Comparison of ENCODE assay signal across 10 mouse cellular contexts in genomic region chr17:26594958-26595357, GRCm38 (mm10). TPM values are rescaled to one million over a fixed set of nuclear protein-coding genes. Genes with fewer than 3 reads are reported as not detected.
DNase-seq lines count a peak whose midpoint lies in the region; ATAC-seq and TF ChIP-seq lines count a peak whose summit lies in the region.
"Had no signal": no experiment of that assay in that cellular context is flagged by ENCODE, and none has a peak within 500 bp of the region (broad histone marks: within the 10 kb centered on the region; RNA-seq: fewer than 3 reads in every experiment).

No protein-coding gene starts in this region.

- peaks cover 6% of the 10 kb centered on the region; the same call in 1 of the 2 replicates for H3K36me3 ChIP-seq in heart, adult 2 months (ENCODE audit: control insufficient read depth, insufficient read depth, low read length)
- peaks cover 41% of the 10 kb centered on the region for H3K36me3 ChIP-seq in midbrain, embryonic 10.5 days
- 0 out of 2 replicates have a peak, but pooled peaks cover 2% of the 10 kb centered on the region for H3K36me3 ChIP-seq in midbrain, embryonic 11.5 days (ENCODE audit: control insufficient read depth, insufficient read depth, low read length)
- peaks cover 6% of the 10 kb centered on the region for H3K36me3 ChIP-seq in intestine, embryonic 14.5 days (ENCODE audit: control insufficient read depth, insufficient read depth, low read length)
- H3K36me3 ChIP-seq in small intestine, adult 2 months (ENCODE audit: control insufficient read depth, insufficient read depth, low read length), result no peaks in the 10 kb centered on the region

- peak overlapping the region; percentile 95 for H3K27ac ChIP-seq in heart, adult 2 months
- H3K27ac ChIP-seq in midbrain, embryonic 10.5 days (replicated peaks), result 0 out of 2 replicates have a peak overlapping the region, but pooled peaks have one; percentile 3
- H3K27ac ChIP-seq in midbrain, embryonic 11.5 days (ENCODE audit: low read depth, low read length), result no peak overlapping the region
- peak overlapping the region; percentile 39; the same call in 1 of the 2 replicates for H3K27ac ChIP-seq in intestine, embryonic 14.5 days (ENCODE audit: low read depth)
- H3K27ac ChIP-seq in small intestine, adult 2 months (ENCODE audit: insufficient read depth, low read depth, low read length), result 0 out of 2 replicates have a peak overlapping the region, but pooled peaks have one; percentile 7

- no peak for TF ChIP-seq POLR2A in heart, adult 2 months (IDR thresholded peaks at IDR 0.05; ENCODE audit: insufficient read depth, low read depth, low read length)
- no peak for TF ChIP-seq POLR2A in small intestine, adult 2 months (IDR thresholded peaks at IDR 0.05; ENCODE audit: low read depth, low read length)

- DNase-seq in heart, adult 2 months, result no peak
- no peak for DNase-seq in heart, postnatal 14 days
- DNase-seq in midbrain, embryonic 10.5 days (ENCODE audit: low spot score), result no peak
- DNase-seq in midbrain, embryonic 11.5 days (ENCODE audit: low spot score, missing footprints), result no peak
- DNase-seq in intestine, embryonic 14.5 days (ENCODE audit: low spot score), result no peak
- no peak for DNase-seq in left cerebral cortex, adult 11 months (ENCODE audit: low spot score)
- no peak for DNase-seq in right cerebral cortex, postnatal 10 days (ENCODE audit: low spot score in 2 of 2)
- DNase-seq: left cerebral cortex, postnatal 4 days; right cerebral cortex, postnatal 25 days had no signal

- no peak for ATAC-seq in midbrain, embryonic 11.5 days (ENCODE audit: low FRiP score)
- ATAC-seq in intestine, embryonic 14.5 days (replicated peaks; ENCODE audit: low FRiP score, low TSS enrichment, low read depth), result no peak

- peaks cover 28% of the 10 kb centered on the region for H3K4me1 ChIP-seq in heart, adult 2 months (ENCODE audit: control insufficient read depth, insufficient read depth, low read length)
- H3K4me1 ChIP-seq in midbrain, embryonic 10.5 days, result 0 out of 2 replicates have a peak, but pooled peaks cover 8% of the 10 kb centered on the region
- no peaks in the 10 kb centered on the region for H3K4me1 ChIP-seq in midbrain, embryonic 11.5 days (ENCODE audit: control insufficient read depth, insufficient read depth, low read length)
- peaks cover 19% of the 10 kb centered on the region for H3K4me1 ChIP-seq in intestine, embryonic 14.5 days (replicated peaks; ENCODE audit: control insufficient read depth, insufficient read depth, low read length)
- peaks cover 10% of the 10 kb centered on the region for H3K4me1 ChIP-seq in small intestine, adult 2 months (ENCODE audit: control insufficient read depth, insufficient read depth, insufficient read length, low read length)

- no peak for TF ChIP-seq CTCF in heart, adult 2 months (IDR thresholded peaks at IDR 0.05)
- TF ChIP-seq CTCF in small intestine, adult 2 months (IDR thresholded peaks at IDR 0.05; ENCODE audit: extremely low read depth, insufficient read length, insufficient replicate concordance, low read depth, low read length), result no peak

- peak overlapping the region; percentile 29; the same call in 1 of the 2 replicates for H3K9ac ChIP-seq in heart, adult 2 months (ENCODE audit: low read depth, low read length)
- H3K9ac ChIP-seq in midbrain, embryonic 11.5 days (ENCODE audit: low read length), result no peak overlapping the region
- no peak overlapping the region for H3K9ac ChIP-seq in intestine, embryonic 14.5 days (ENCODE audit: low read length)

- intact Hi-C loops in heart, adult 2 months (cut with DNase I), result loop anchor here (1.0 kb wide), 2 partner anchors 11 to 87 kb away; no protein-coding TSS in a partner anchor
- intact Hi-C loops in heart, postnatal 14 days (cut with DNase I), result no loop called here

- 23% methylated on average over 7 of the region's 7 CpGs for WGBS in heart, adult 2 months
- 89% methylated on average over 7 of the region's 7 CpGs for WGBS in midbrain, embryonic 10.5 days
- WGBS in midbrain, embryonic 11.5 days, result 82% methylated on average over 7 of the region's 7 CpGs
- WGBS in intestine, embryonic 14.5 days, result 74% methylated on average over 7 of the region's 7 CpGs
- 73% methylated on average over 7 of the region's 7 CpGs for WGBS in small intestine, adult 2 months

- no peak overlapping the region for H3K4me2 ChIP-seq in midbrain, embryonic 11.5 days
- H3K4me2 ChIP-seq in intestine, embryonic 14.5 days (ENCODE audit: low read length), result no peak overlapping the region

- H3K9me3 ChIP-seq in midbrain, embryonic 10.5 days (replicated peaks), result no peaks in the 10 kb centered on the region
- H3K9me3 ChIP-seq in midbrain, embryonic 11.5 days (ENCODE audit: control insufficient read depth, low read length), result no peaks in the 10 kb centered on the region
- no peaks in the 10 kb centered on the region for H3K9me3 ChIP-seq in intestine, embryonic 14.5 days (ENCODE audit: control insufficient read depth, low read length)

- H3K4me3 ChIP-seq in heart, adult 2 months, result no peak overlapping the region
- H3K4me3 ChIP-seq in midbrain, embryonic 10.5 days, result no peak overlapping the region
- no peak overlapping the region for H3K4me3 ChIP-seq in midbrain, embryonic 11.5 days (ENCODE audit: low read depth, low read length)
- H3K4me3 ChIP-seq in intestine, embryonic 14.5 days (ENCODE audit: low read depth, low read length), result no peak overlapping the region
- no peak overlapping the region for H3K4me3 ChIP-seq in small intestine, adult 2 months (ENCODE audit: low read depth, low read length)

- TF ChIP-seq EP300 in heart, adult 2 months (IDR thresholded peaks at IDR 0.05; ENCODE audit: insufficient read depth, low read depth, low read length), result no peak

- no peaks in the 10 kb centered on the region for H3K27me3 ChIP-seq in heart, adult 2 months (ENCODE audit: control insufficient read depth, insufficient read depth, low read length)
- no peaks in the 10 kb centered on the region for H3K27me3 ChIP-seq in midbrain, embryonic 10.5 days (ENCODE audit: low read depth, poor library complexity, severe bottlenecking)
- no peaks in the 10 kb centered on the region for H3K27me3 ChIP-seq in midbrain, embryonic 11.5 days (ENCODE audit: control insufficient read depth, insufficient read depth, low read length)
- no peaks in the 10 kb centered on the region for H3K27me3 ChIP-seq in intestine, embryonic 14.5 days (replicated peaks; ENCODE audit: control insufficient read depth, insufficient read depth, low read length)
- no peaks in the 10 kb centered on the region for H3K27me3 ChIP-seq in small intestine, adult 2 months (ENCODE audit: control insufficient read depth, insufficient read depth, low read length)

- H3K79me2 ChIP-seq in heart, adult 2 months (replicated peaks; ENCODE audit: control insufficient read depth, insufficient read depth, low read length), result no peaks in the 10 kb centered on the region

RNA-seq across cellular contexts. Expression of gene Dusp1, which starts 33.0 kb away (rescaled TPM):
- total RNA-seq in heart, adult 2 months (2021), result 10 to 100 TPM; 61.4 to 71.3 TPM
- 122 and 171 TPM in 2 replicates for polyA plus RNA-seq in heart, adult 2 months (2012; rRNA removed)
- total RNA-seq in heart, postnatal 14 days (2021), result 10 to 100 TPM; 91.2 to 99.6 TPM
- 21.7 and 28.8 TPM in 2 replicates for polyA plus RNA-seq in midbrain, embryonic 10.5 days (2016; fragmentation: Nextera tagmentation; extraction: Ambion mirVana)
- 30.2 TPM in 2 replicates for polyA plus RNA-seq in midbrain, embryonic 11.5 days (2014; fragmentation: Nextera tagmentation; extraction: Ambion mirVana)
- polyA plus RNA-seq in intestine, embryonic 14.5 days (2014; fragmentation: Nextera tagmentation; extraction: Ambion mirVana), result 14.5 and 17.0 TPM in 2 replicates
- 28.1 and 33.5 TPM in 2 replicates for polyA plus RNA-seq in small intestine, adult 2 months (2012; rRNA removed)

RNA-seq across cellular contexts. Expression of gene Ergic1, which starts 33.7 kb away (rescaled TPM):
- 10 to 100 TPM; 53.6 to 59.4 TPM for total RNA-seq in heart, adult 2 months (2021)
- 64.4 and 84.3 TPM in 2 replicates for polyA plus RNA-seq in heart, adult 2 months (2012; rRNA removed)
- total RNA-seq in heart, postnatal 14 days (2021), result 10 to 100 TPM; 51.1 to 59.5 TPM
- polyA plus RNA-seq in midbrain, embryonic 10.5 days (2016; fragmentation: Nextera tagmentation; extraction: Ambion mirVana), result 104 and 113 TPM in 2 replicates
- polyA plus RNA-seq in midbrain, embryonic 11.5 days (2014; fragmentation: Nextera tagmentation; extraction: Ambion mirVana), result 129 and 130 TPM in 2 replicates
- 135 and 136 TPM in 2 replicates for polyA plus RNA-seq in intestine, embryonic 14.5 days (2014; fragmentation: Nextera tagmentation; extraction: Ambion mirVana)
- 64.7 and 68.6 TPM in 2 replicates for polyA plus RNA-seq in small intestine, adult 2 months (2012; rRNA removed)
